Mouse (Mus musculus): ENCODE measurements around the gene Adora3.

The Adora3 gene

DNA sequence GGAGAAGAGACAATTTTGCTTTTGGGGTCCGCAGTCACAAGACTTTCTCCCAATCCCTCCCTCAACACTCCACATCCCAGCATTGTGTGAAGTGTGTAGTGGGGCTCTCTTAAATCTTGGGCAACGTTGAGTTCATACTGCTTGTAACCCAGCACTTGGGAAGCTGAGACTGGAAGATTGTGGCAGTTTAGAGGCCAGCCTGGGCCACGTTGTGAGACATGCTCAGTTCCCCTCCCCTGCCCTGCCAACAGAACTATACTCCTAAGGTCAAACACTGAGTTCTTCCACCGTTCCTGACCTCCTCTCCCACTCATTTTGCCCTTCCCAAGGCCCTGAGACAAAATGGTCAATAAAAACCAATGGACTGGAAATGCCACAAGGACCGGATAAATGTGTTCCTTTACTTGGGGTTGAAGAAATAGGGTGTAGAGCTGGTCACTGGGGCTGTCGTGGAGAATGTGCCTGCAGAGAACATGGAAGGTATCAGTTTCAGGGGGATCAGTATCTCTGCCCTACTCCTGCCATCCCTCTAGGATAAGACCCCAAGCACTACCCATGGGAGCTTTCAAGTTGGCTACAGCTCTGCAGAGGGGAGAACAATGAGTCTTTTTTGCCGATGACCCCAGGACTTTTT, 57.0 kb downstream of the Adora3 start:
- ATAC-seq (ENCODE audit: insufficient number of reproducible peaks, low FRiP score, low TSS enrichment), result no peak

DNA sequence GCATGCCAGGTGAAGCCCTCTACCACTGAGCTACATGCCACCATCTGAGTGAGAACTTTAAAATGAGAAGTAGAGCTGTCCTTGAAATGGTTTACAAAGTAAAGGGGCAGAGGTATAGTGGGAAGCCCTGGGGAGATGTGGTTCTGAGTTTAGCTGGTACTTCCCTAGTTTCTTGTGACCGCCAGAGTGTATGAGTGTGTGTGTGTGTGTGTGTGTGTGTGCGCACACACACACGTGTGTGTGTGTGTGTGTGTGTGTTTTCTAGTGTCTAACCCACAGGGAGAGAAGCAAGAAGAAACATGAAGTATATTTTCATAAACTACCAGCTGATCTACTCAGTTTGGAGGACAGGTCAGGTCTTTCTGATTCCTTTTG, 57.5 kb downstream of the Adora3 start:
- ATAC-seq (ENCODE audit: insufficient number of reproducible peaks, low FRiP score, low TSS enrichment), result no peak

DNA sequence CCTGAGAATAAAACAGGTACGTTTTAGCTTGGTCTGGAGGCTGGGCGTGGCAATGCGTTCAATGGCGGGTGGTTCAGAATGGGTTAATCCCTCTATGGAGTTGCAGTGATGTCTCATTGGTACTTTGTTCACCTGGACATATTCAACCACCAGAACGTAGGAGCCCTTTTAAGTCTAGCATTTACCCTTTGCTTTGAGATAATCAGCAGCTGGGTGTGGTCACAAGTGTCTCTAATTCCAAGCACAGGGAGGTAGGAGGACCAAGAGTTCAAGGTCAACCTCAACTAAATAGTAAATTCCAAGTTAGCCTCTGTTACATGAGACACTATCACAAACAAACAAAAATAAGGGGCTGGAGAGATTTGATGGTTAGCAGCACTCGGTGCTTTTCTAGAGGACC, 58.1 kb downstream of the Adora3 start:
- no peak for ATAC-seq (ENCODE audit: insufficient number of reproducible peaks, low FRiP score, low TSS enrichment)

DNA sequence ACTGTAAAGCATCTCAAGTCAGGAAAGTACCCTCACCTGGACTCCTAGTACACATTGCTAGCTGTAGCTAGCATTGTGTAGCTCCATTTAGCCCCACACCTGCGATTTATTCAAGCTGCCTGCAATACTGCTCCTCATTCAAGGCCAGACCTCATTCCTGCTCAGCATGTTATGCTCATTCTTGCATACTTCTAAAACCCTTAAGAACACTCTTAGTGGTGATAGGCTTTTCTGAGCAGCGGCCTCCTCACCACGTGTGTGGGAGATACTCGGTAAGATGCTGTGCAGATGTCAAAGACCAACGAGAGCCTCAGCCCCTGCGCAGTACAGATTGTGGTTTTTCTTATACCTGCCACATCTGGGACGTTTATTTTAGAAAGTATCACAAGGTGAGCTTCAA, 59.2 kb downstream of the Adora3 start:
- no peak for ATAC-seq (ENCODE audit: insufficient number of reproducible peaks, low FRiP score, low TSS enrichment)

DNA sequence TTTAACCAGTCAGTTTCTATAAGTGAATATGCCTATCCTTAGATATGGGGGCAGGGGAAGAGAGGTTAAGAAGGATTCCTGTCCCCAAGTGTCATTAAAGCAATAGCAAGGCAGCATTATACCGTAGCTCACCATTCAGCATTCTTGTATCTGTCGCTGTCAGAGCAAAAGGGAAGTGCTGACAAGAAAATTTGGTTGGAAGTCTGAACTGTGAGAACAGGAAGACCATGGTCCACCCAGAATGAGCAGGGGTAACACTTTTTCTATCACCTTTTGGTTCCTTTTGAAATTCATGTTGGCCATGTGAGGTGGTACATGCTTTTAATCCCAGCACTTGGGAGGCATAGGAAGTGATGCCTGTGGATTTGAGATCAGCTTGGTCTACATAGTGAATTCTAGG, 60.4 kb downstream of the Adora3 start:
- ATAC-seq (ENCODE audit: insufficient number of reproducible peaks, low FRiP score, low TSS enrichment), result no peak

DNA sequence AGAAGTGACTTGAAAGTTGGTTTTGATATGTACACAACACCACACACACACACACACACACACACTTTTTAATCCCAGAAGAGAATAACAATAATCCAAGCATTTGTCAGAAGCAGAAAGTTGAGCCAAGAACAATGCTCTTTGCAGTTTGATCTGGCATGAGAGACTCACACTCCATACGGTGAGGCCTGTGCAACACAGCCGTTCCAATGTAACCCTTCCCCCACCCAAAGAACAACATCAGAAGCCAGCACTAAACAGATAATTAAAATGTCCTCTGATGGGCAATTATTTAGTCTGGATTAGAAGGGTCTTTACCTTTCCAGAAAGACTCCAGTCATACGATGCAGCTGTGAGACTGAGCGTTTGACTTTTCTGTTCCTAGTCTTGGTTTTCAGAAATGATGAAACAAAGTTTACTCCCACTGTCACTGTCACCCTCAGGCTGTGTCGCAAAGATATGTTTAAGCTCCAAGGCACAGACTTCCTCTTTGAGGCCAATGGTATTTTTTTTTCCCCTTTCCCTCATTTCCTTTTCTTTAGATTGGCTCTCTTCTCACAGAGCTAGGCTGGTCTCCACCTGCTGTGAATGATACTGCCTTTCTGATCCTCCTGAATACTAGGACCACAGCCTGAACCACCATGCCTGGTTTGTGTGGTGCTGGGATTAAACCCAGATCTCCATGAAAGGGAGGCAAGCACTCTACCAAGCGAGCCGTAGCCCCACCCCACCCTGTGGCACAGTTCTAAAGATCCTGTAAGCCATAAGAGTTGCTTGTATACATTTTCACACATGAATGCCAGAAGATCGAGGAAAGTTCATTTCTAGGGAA, 61.8 kb downstream of the Adora3 start, which contains the start of gene I830077J02Rik:
I830077J02Rik (minus strand) TSS at position 425 of the 832 bp plus-strand sequence.
- ATAC-seq (ENCODE audit: insufficient number of reproducible peaks, low FRiP score, low TSS enrichment), result no peak

DNA sequence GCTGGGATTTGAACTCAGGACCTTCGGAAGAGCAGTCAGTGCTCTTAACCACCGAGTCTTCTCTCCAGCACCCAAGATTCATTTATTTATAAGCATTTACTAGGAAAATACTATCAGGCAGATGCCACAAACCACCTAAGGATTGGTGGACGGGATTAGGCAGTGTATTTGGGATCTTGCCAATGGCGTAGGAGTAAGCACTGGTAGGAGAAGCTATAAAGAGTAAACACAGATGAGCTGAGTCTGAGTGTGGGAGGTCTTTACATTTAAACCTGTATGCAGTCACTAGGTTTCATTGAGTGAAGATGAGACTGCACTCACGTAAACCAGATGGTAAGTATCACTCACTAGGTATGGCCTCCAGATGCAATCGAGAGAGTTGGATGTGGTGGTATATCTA, 63.3 kb downstream of the Adora3 start:
- no peak for ATAC-seq (ENCODE audit: insufficient number of reproducible peaks, low FRiP score, low TSS enrichment)

DNA sequence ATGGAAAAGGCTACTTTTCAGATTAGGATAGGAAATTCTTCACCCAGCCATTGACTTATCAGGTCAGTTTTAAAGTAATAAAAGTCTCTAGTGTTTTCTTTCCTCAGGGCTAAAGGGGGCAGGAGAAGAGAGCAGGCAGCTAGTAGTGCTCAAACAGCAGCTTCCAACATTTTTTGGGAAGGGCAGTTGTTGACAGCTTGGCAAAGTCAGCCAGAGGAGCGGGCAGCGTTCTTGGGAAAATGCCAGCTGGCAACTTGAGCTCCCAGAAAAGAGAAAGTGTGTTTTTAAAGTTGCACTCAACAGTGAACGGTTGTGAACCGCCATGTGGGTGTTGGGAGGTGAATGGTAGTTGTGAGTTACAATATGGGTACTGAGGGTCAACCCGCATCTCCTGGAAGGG, 64.4 kb downstream of the Adora3 start:
- ATAC-seq (ENCODE audit: insufficient number of reproducible peaks, low FRiP score, low TSS enrichment), result no peak

DNA sequence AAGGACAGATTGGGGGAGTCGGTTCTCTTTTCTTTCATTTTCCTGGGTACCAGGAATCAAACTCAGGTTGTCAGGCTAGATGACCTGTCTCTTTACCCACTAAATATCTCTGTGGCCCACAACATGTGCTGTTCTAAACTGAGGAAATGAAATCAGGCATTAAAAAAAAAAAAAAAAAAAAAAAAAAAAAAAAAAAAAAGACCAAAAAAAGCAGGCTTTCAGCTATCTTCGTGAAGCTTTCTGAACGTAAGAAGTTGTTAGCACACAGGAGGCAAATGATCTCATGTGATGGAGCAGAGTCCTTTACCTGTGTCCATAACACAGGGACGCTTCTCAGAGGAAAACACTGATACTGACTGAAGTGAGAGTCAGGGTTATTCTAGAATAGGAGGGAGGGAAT, 65.5 kb downstream of the Adora3 start:
- no peak for ATAC-seq (ENCODE audit: insufficient number of reproducible peaks, low FRiP score, low TSS enrichment)

DNA sequence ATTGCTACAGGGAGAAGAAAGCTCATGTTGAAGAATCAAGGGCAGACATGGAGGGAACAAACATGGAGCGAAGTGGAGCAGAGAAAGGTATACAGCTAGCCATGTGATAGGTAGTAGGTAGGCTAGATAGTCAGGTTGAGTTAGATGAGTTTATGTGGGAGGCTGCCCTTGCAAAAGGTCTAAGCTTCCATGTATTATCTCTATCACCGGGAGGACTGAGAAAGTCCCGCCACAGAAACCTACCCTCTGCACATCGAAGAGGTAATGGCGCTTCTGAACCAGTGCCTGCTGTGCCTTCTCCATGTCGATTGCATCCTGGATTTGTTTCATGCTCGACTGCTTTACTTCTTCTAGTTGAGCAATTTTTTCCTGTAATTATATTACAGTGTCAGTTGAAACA, 80.7 kb downstream of the Adora3 start:
- no peak for ATAC-seq (ENCODE audit: insufficient number of reproducible peaks, low FRiP score, low TSS enrichment)

DNA sequence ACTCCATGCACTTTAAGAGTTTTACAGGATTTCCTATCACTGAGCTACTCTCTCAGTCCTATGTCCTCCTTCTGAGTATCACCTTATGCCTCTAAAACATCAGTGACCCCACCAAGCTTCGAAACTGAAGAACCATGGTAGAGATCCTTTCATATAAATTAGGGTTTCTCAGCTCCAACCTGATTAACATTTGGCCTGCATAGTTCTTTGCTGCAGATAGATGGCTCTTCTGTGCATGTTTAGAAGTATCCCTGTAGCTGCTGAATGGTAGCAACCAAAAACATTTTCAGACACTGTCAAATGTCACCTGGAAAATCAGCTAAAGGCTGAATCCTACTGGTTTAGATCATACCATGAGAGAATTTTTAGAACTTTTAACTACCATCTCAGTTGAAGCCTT, 86.6 kb downstream of the Adora3 start:
- no peak for ATAC-seq (ENCODE audit: insufficient number of reproducible peaks, low FRiP score, low TSS enrichment)

DNA sequence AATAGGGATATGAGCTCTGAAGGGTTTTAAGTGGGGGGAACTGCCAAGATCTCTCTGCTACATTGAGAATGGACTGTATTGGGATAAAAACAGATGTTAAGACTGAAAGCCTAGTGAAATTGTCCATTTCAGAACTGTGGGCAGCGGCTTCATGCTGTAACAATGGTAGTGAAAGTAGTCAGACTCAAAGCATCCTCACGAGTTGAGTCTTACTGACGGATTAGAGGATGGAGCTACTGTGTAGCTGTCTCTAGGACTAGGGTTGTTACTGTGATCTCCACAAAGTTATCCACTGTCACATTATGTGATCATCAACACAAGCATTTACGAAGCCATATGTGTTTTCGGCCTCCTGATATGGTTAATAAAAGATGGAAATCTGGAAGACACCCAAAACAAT, 87.5 kb downstream of the Adora3 start:
- no peak for ATAC-seq (ENCODE audit: insufficient number of reproducible peaks, low FRiP score, low TSS enrichment)

Measured in cerebellum, adult (tissue).